Mouse (Mus musculus): ENCODE data around the gene Ctc1. TPM values are rescaled to one million over a fixed set of nuclear protein-coding genes. Genes with fewer than 3 reads are reported as not detected.
A peak's percentile ranks its signal among the peaks of the same experiment; 100 is the strongest.

The Ctc1 gene
- polyA plus RNA-seq, 1 experiment from 2014 or later = 76.0 TPM

- no peaks in the 10 kb centered on the region for H3K36me3 ChIP-seq (ENCODE audit: control insufficient read depth, insufficient read depth, low read length)
- no peak overlapping the region for H3K27ac ChIP-seq (ENCODE audit: low read depth, low read length)
- WGBS = 89% methylated on average over 1 of the region's 1 CpGs
- H3K4me3 ChIP-seq (ENCODE audit: low read depth, low read length) = no peak overlapping the region
- H3K4me1 ChIP-seq (ENCODE audit: control insufficient read depth, insufficient read depth, low read length) = 0 out of 2 replicates have a peak, but pooled peaks cover 4% of the 10 kb centered on the region
- H3K27me3 ChIP-seq (ENCODE audit: control insufficient read depth, insufficient read depth, low read length) = no peaks in the 10 kb centered on the region
- no peak for DNase-seq (ENCODE audit: low spot score)
- no peak overlapping the region for H3K9ac ChIP-seq (ENCODE audit: low read length)
- H3K4me2 ChIP-seq (ENCODE audit: low read depth) = no peak overlapping the region
- no peaks in the 10 kb centered on the region for H3K9me3 ChIP-seq (ENCODE audit: control insufficient read depth, low read length)
- ATAC-seq (ENCODE audit: insufficient read depth, low FRiP score, low TSS enrichment) = no peak
These were observed 40.1 kb upstream of the Ctc1 start for GRCm38 (mm10) chr11:68975601-68976000.

- DNase-seq (ENCODE audit: low spot score) (no peak), ATAC-seq (ENCODE audit: insufficient read depth, low FRiP score, low TSS enrichment) (no peak)
- H3K36me3 ChIP-seq (ENCODE audit: control insufficient read depth, insufficient read depth, low read length) = no peaks in the 10 kb centered on the region
- H3K4me2 ChIP-seq (ENCODE audit: low read depth) = no peak overlapping the region
- no peak overlapping the region for H3K9ac ChIP-seq (ENCODE audit: low read length)
- no peak overlapping the region for H3K4me3 ChIP-seq (ENCODE audit: low read depth, low read length)
- WGBS = 71% methylated on average over 5 of the region's 5 CpGs
- H3K9me3 ChIP-seq (ENCODE audit: control insufficient read depth, low read length) = no peaks in the 10 kb centered on the region
- no peaks in the 10 kb centered on the region for H3K27me3 ChIP-seq (ENCODE audit: control insufficient read depth, insufficient read depth, low read length)
- H3K27ac ChIP-seq (ENCODE audit: low read depth, low read length) = no peak overlapping the region
- H3K4me1 ChIP-seq (ENCODE audit: control insufficient read depth, insufficient read depth, low read length) = no peaks in the 10 kb centered on the region
These were observed 36.4 kb upstream of the Ctc1 start for GRCm38 (mm10) chr11:68979320-68979733.

GRCm38 (mm10) chr11:68980919-68981318, 34.8 kb upstream of the Ctc1 start:
- no peaks in the 10 kb centered on the region for H3K9me3 ChIP-seq (ENCODE audit: control insufficient read depth, low read length)
- no peak for ATAC-seq (ENCODE audit: insufficient read depth, low FRiP score, low TSS enrichment)
- H3K4me3 ChIP-seq (ENCODE audit: low read depth, low read length) = no peak overlapping the region
- WGBS = 59% methylated on average over 3 of the region's 3 CpGs
- H3K36me3 ChIP-seq (ENCODE audit: control insufficient read depth, insufficient read depth, low read length) = no peaks in the 10 kb centered on the region
- no peak for DNase-seq (ENCODE audit: low spot score)
- no peaks in the 10 kb centered on the region for H3K27me3 ChIP-seq (ENCODE audit: control insufficient read depth, insufficient read depth, low read length)
- no peaks in the 10 kb centered on the region for H3K4me1 ChIP-seq (ENCODE audit: control insufficient read depth, insufficient read depth, low read length)
- H3K4me2 ChIP-seq (ENCODE audit: low read depth) = no peak overlapping the region
- H3K9ac ChIP-seq (ENCODE audit: low read length) = no peak overlapping the region
- H3K27ac ChIP-seq (ENCODE audit: low read depth, low read length) = no peak overlapping the region

DNA sequence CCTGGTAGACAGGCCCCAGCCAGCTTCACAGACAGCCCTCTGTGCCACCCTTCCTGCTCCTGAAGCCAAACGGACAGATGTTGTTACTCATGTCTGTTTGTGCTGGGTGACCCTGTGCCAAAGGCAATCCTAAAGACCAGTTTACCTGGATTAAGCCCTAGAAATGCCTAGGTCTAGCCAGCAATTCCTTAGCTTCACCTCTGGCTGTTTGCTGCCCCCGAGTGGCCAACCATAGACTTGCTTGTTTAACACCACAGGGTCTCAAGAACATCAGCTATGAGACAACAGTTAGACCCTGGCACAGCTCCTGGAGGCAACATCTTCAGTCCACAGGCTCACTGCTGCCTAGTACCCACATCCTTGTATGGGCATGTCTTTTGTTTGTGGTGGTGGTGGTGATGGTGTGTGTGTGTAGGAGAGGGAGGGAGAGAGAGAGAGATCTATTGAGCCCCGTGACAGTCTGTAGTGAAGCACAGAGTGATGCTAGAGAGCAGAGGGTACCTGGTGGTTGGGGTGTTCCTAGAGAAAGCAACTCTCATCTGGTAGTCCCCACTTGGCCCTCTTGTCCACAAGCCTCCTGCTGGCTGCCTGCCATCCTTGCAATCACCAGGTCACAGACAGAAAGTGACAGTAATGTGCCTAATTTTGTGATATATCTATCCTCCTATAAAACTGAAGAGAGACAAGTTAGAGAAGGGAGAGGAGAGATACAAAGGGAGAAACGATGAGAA, 32.9 kb upstream of the Ctc1 start:
- Histone ChIP-seq H3K36me3 (ENCODE audit: control insufficient read depth, insufficient read depth, low read length) (peaks cover under 1% of the 10 kb centered on the region; the same call in 1 of the 2 replicates), H3K9ac (ENCODE audit: low read length) (no peak overlapping the region), H3K27ac (ENCODE audit: low read depth, low read length) (no peak overlapping the region), H3K4me3 (ENCODE audit: low read depth, low read length) (no peak overlapping the region), H3K4me1 (ENCODE audit: control insufficient read depth, insufficient read depth, low read length) (no peaks in the 10 kb centered on the region), H3K27me3 (ENCODE audit: control insufficient read depth, insufficient read depth, low read length) (no peaks in the 10 kb centered on the region), H3K9me3 (ENCODE audit: control insufficient read depth, low read length) (no peaks in the 10 kb centered on the region), H3K4me2 (ENCODE audit: low read depth) (no peak overlapping the region)
- ATAC-seq (ENCODE audit: insufficient read depth, low FRiP score, low TSS enrichment) (no peak), DNase-seq (ENCODE audit: low spot score) (peak; percentile 79)
- WGBS = 33% methylated on average over 4 of the region's 4 CpGs

DNA sequence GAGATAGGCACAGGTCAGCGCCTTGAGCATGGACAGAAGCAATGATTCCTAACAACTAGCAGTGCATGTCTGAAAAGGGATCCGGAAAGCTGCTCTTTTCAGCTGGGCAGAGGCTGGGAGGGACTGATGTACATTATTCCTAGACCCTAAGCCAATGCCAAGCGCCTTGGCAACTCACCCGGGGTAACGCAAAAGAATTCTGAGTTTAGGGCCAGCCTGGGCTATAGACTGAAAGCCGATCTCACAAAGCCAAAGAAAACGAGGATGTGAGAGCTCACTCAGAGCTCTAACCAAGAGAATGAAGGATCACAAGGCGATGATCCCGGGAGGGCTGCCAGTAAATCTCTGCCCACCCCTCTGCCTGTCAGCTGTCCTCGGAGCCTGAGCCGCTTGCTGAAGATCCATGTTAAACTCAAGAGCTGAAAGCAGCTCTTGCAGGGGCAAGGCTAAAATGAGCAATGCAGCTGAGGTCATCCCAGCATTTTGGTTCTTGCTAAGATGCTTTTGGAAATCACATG, 28.3 kb upstream of the Ctc1 start:
- no peaks in the 10 kb centered on the region for H3K27me3 ChIP-seq (ENCODE audit: control insufficient read depth, insufficient read depth, low read length)
- no peak overlapping the region for H3K4me3 ChIP-seq (ENCODE audit: low read depth, low read length)
- H3K27ac ChIP-seq (ENCODE audit: low read depth, low read length) = no peak overlapping the region
- H3K9me3 ChIP-seq (ENCODE audit: control insufficient read depth, low read length) = no peaks in the 10 kb centered on the region
- WGBS = 87% methylated on average over 11 of the region's 11 CpGs
- no peaks in the 10 kb centered on the region for H3K4me1 ChIP-seq (ENCODE audit: control insufficient read depth, insufficient read depth, low read length)
- DNase-seq (ENCODE audit: low spot score) (no peak), ATAC-seq (ENCODE audit: insufficient read depth, low FRiP score, low TSS enrichment) (no peak)
- H3K4me2 ChIP-seq (ENCODE audit: low read depth) = no peak overlapping the region
- H3K9ac ChIP-seq (ENCODE audit: low read length) = no peak overlapping the region
- peaks cover 30% of the 10 kb centered on the region for H3K36me3 ChIP-seq (ENCODE audit: control insufficient read depth, insufficient read depth, low read length)

GRCm38 (mm10) chr11:68988341-68988740, 27.4 kb upstream of the Ctc1 start:
- ATAC-seq (ENCODE audit: insufficient read depth, low FRiP score, low TSS enrichment) (no peak), DNase-seq (ENCODE audit: low spot score) (no peak)
- Histone ChIP-seq H3K27me3 (ENCODE audit: control insufficient read depth, insufficient read depth, low read length) (no peaks in the 10 kb centered on the region), H3K4me2 (ENCODE audit: low read depth) (no peak overlapping the region), H3K36me3 (ENCODE audit: control insufficient read depth, insufficient read depth, low read length) (peaks cover 36% of the 10 kb centered on the region), H3K9ac (ENCODE audit: low read length) (no peak overlapping the region), H3K27ac (ENCODE audit: low read depth, low read length) (no peak overlapping the region), H3K4me1 (ENCODE audit: control insufficient read depth, insufficient read depth, low read length) (no peaks in the 10 kb centered on the region), H3K9me3 (ENCODE audit: control insufficient read depth, low read length) (no peaks in the 10 kb centered on the region), H3K4me3 (ENCODE audit: low read depth, low read length) (no peak overlapping the region)
- WGBS = 92% methylated on average over 17 of the region's 17 CpGs

DNA sequence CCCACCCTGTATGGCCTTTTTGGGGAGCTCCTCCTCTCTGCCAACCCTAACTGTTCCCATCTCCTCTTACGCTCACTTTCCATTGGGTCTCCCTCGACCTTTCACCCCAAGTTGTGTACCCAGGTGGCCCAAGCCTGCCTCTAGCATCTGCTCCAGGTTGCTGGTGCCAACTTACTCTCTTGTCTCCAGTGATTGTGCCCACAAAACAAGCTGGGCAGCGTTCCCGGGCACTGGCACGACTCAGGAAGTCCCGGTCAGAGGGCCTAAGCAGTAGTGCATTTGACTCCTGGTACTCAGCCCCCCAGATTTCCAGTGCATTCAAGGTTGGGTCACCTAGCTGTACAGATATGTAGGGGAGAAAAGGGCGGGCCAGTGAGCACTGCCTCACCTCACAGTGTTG, 22.6 kb upstream of the Ctc1 start:
- Histone ChIP-seq H3K4me3 (ENCODE audit: low read depth, low read length) (no peak overlapping the region), H3K9ac (ENCODE audit: low read length) (no peak overlapping the region), H3K4me1 (ENCODE audit: control insufficient read depth, insufficient read depth, low read length) (no peaks in the 10 kb centered on the region), H3K4me2 (ENCODE audit: low read depth) (no peak overlapping the region), H3K27me3 (ENCODE audit: control insufficient read depth, insufficient read depth, low read length) (no peaks in the 10 kb centered on the region), H3K36me3 (ENCODE audit: control insufficient read depth, insufficient read depth, low read length) (peaks cover 48% of the 10 kb centered on the region), H3K9me3 (ENCODE audit: control insufficient read depth, low read length) (no peaks in the 10 kb centered on the region), H3K27ac (ENCODE audit: low read depth, low read length) (no peak overlapping the region)
- 89% methylated on average over 7 of the region's 7 CpGs for WGBS
- no peak for DNase-seq (ENCODE audit: low spot score)
- ATAC-seq (ENCODE audit: insufficient read depth, low FRiP score, low TSS enrichment) = no peak

- H3K27me3 ChIP-seq (ENCODE audit: control insufficient read depth, insufficient read depth, low read length) = no peaks in the 10 kb centered on the region
- H3K4me2 ChIP-seq (ENCODE audit: low read depth) = no peak overlapping the region
- 96% methylated on average over 3 of the region's 3 CpGs for WGBS
- no peaks in the 10 kb centered on the region for H3K4me1 ChIP-seq (ENCODE audit: control insufficient read depth, insufficient read depth, low read length)
- no peak overlapping the region for H3K27ac ChIP-seq (ENCODE audit: low read depth, low read length)
- H3K9me3 ChIP-seq (ENCODE audit: control insufficient read depth, low read length) = no peaks in the 10 kb centered on the region
- H3K4me3 ChIP-seq (ENCODE audit: low read depth, low read length) = no peak overlapping the region
- peaks cover 48% of the 10 kb centered on the region for H3K36me3 ChIP-seq (ENCODE audit: control insufficient read depth, insufficient read depth, low read length)
- DNase-seq (ENCODE audit: low spot score) = no peak
- ATAC-seq (ENCODE audit: insufficient read depth, low FRiP score, low TSS enrichment) = no peak
- no peak overlapping the region for H3K9ac ChIP-seq (ENCODE audit: low read length)
These were observed 21.3 kb upstream of the Ctc1 start for GRCm38 (mm10) chr11:68994377-68994776.

DNA sequence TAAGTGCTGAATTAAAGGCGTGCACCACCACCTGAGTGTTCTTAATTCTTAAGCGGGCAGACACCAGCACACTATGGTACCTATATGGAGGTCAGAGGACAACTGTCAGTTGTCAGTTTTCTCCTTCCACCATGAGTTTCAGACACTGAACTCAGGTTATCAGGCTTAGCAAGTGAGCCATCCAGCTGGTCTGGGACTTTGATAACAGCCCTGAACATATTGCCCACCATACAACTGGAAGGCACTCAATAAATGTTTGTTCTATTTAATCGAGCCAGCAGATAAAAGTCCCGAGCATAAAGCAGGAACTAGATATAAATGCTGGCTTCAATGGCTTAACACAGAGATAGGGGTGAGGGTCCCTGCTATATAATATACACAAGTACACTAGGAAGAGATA, 18.6 kb upstream of the Ctc1 start:
- Histone ChIP-seq H3K36me3 (ENCODE audit: control insufficient read depth, insufficient read depth, low read length) (peaks cover 40% of the 10 kb centered on the region), H3K9me3 (ENCODE audit: control insufficient read depth, low read length) (no peaks in the 10 kb centered on the region), H3K9ac (ENCODE audit: low read length) (no peak overlapping the region), H3K4me2 (ENCODE audit: low read depth) (no peak overlapping the region), H3K27ac (ENCODE audit: low read depth, low read length) (no peak overlapping the region), H3K4me3 (ENCODE audit: low read depth, low read length) (no peak overlapping the region), H3K27me3 (ENCODE audit: control insufficient read depth, insufficient read depth, low read length) (no peaks in the 10 kb centered on the region), H3K4me1 (ENCODE audit: control insufficient read depth, insufficient read depth, low read length) (no peaks in the 10 kb centered on the region)
- 96% methylated on average over 4 of the region's 4 CpGs for WGBS
- DNase-seq (ENCODE audit: low spot score) (no peak), ATAC-seq (ENCODE audit: insufficient read depth, low FRiP score, low TSS enrichment) (no peak)

Data from neural tube, embryonic 11.5 days (tissue).